Mouse (Mus musculus): ENCODE measurements around the gene Ace2.

- TF ChIP-seq CTCF (IDR thresholded peaks at IDR 0.05; ENCODE audit: borderline replicate concordance, insufficient read depth, low read length) (no peak), POLR2A (IDR thresholded peaks at IDR 0.05; ENCODE audit: low read depth, low read length) (no peak)
Measured at GRCm38 (mm10) chrX:164089916-164090315, 49.2 kb upstream of the Ace2 start.

Data from embryonic fibroblast, embryonic 13.5 days (primary cell).